In genomic region chr11:111064751-111065527, GRCm38 (mm10) we compare ENCODE assay signal across 8 mouse cellular contexts. TPM values are rescaled to one million over a fixed set of nuclear protein-coding genes. Genes with fewer than 3 reads are reported as not detected.
DNase-seq lines count a peak whose midpoint lies in the region; ATAC-seq and TF ChIP-seq lines count a peak whose summit lies in the region.

No protein-coding gene starts in this region.

- peak overlapping the region; percentile 63 for H3K4me3 ChIP-seq in forebrain, embryonic 12.5 days (replicated peaks)
- peak overlapping the region; percentile 77 for H3K4me3 ChIP-seq in layer of hippocampus, adult 2 months
- H3K4me3 ChIP-seq in lung, embryonic 15.5 days = peak overlapping the region; percentile 53
- peak overlapping the region; percentile 69 for H3K4me3 ChIP-seq in olfactory bulb, adult 2 months (ENCODE audit: insufficient read depth, low read depth, low read length)

- no peaks in the 10 kb centered on the region for H3K36me3 ChIP-seq in forebrain, embryonic 12.5 days (replicated peaks)
- no peaks in the 10 kb centered on the region for H3K36me3 ChIP-seq in lung, embryonic 15.5 days

- peak overlapping the region; percentile 46 for H3K9ac ChIP-seq in forebrain, embryonic 12.5 days
- peak overlapping the region; percentile 37 for H3K9ac ChIP-seq in lung, embryonic 15.5 days

- under 1% methylated on average over 25 of the region's 25 CpGs for WGBS in forebrain, embryonic 12.5 days
- WGBS in lung, embryonic 15.5 days = under 1% methylated on average over 24 of the region's 25 CpGs
- under 1% methylated on average over 25 of the region's 25 CpGs for WGBS in olfactory bulb, adult 2 months

- peaks cover 8% of the 10 kb centered on the region for H3K4me1 ChIP-seq in forebrain, embryonic 12.5 days
- peaks cover 12% of the 10 kb centered on the region for H3K4me1 ChIP-seq in lung, embryonic 15.5 days
- no peaks in the 10 kb centered on the region for H3K4me1 ChIP-seq in olfactory bulb, adult 2 months (ENCODE audit: control insufficient read depth, insufficient read depth, low read length)

- 0 out of 2 replicates have a peak overlapping the region, but pooled peaks have one; percentile 9 for H3K27ac ChIP-seq in forebrain, embryonic 12.5 days
- peak overlapping the region; percentile 94 for H3K27ac ChIP-seq in layer of hippocampus, adult 2 months
- peak overlapping the region; percentile 65 for H3K27ac ChIP-seq in lung, embryonic 15.5 days
- peak overlapping the region; percentile 33 for H3K27ac ChIP-seq in olfactory bulb, adult 2 months (ENCODE audit: insufficient read depth, low read depth, low read length)

- no peaks in the 10 kb centered on the region for H3K9me3 ChIP-seq in forebrain, embryonic 12.5 days
- no peaks in the 10 kb centered on the region for H3K9me3 ChIP-seq in lung, embryonic 15.5 days

- peak; percentile 42 to 43 for DNase-seq in B cell, adult 2 months
- DNase-seq in adrenal gland, adult 18-20 months (ENCODE audit: low spot score in 2 of 2) = peak; percentile 29 to 32
- peak; percentile 34 to 52 for DNase-seq in heart, postnatal 14 days
- DNase-seq in layer of hippocampus, adult 2 months (ENCODE audit: low spot score in 2 of 2) = peak; percentile 37 to 46
- DNase-seq in thymus, postnatal 4 days = peak; percentile 69

- ATAC-seq in forebrain, embryonic 12.5 days (ENCODE audit: low FRiP score) = peak; percentile 12; the same call in 1 of the 2 replicates
- ATAC-seq in lung, embryonic 15.5 days (ENCODE audit: borderline replicate concordance, extremely low read depth, low FRiP score, low TSS enrichment) = no peak

- TF ChIP-seq CTCF in layer of hippocampus, adult 2 months (conservative IDR thresholded peaks at IDR 0.05) = peak; percentile 87
- TF ChIP-seq CTCF in olfactory bulb, adult 2 months (IDR thresholded peaks at IDR 0.05; ENCODE audit: insufficient read depth, low read depth, low read length) = no peak

- TF ChIP-seq POLR2A in olfactory bulb, adult 2 months (IDR thresholded peaks at IDR 0.05; ENCODE audit: insufficient read depth, low read depth, low read length) = no peak

- intact Hi-C loops in heart, postnatal 14 days (cut with DNase I) = loop anchor here (5.0 to 10.0 kb wide), 3 partner anchors 150 to 493 kb away; no protein-coding TSS in a partner anchor

- H3K4me2 ChIP-seq in forebrain, embryonic 12.5 days = peak overlapping the region; percentile 96
- peak overlapping the region; percentile 74 for H3K4me2 ChIP-seq in lung, embryonic 15.5 days

- peaks cover 17% of the 10 kb centered on the region for H3K27me3 ChIP-seq in forebrain, embryonic 12.5 days
- peaks cover 14% of the 10 kb centered on the region for H3K27me3 ChIP-seq in lung, embryonic 15.5 days

RNA-seq across cellular contexts. Expression of gene Kcnj2, which starts 1.0 kb away (rescaled TPM):
- 10 to 100 TPM; 16.5 to 19.8 TPM for total RNA-seq in adrenal gland, adult 18-20 months (2021)
- 1.4 TPM in 2 replicates for polyA plus RNA-seq in forebrain, embryonic 12.5 days (2016; fragmentation: Nextera tagmentation; extraction: Ambion mirVana)
- total RNA-seq in heart, postnatal 14 days (2021) = 10 to 100 TPM; 30.3 to 37.1 TPM
- 10 to 100 TPM in 1 of 2 experiments, 1 to 10 TPM in 1; 9.6 to 10.2 TPM for total RNA-seq in layer of hippocampus, adult 2 months (2021)
- 2.2 and 2.3 TPM in 2 replicates for polyA plus RNA-seq in lung, embryonic 15.5 days (2015; fragmentation: Nextera tagmentation; extraction: Ambion mirVana)
- polyA plus RNA-seq in olfactory bulb, adult 2 months (2012; ENCODE audit: insufficient read depth, insufficient read length, low replicate concordance, missing spikeins) = not detected in 2 replicates

Comparison
In these comparisons a context has a peak if more than half of its experiments do, and no peak if none do; other contexts are left out.
1. H3K27ac ChIP-seq: peak in every context shown above with its lines; median percentile 94 in layer of hippocampus, adult 2 months; 65 in lung, embryonic 15.5 days; 33 in olfactory bulb, adult 2 months; 9 in forebrain, embryonic 12.5 days.